Mouse (Mus musculus): ENCODE measurements around the gene Xirp1.

GRCm38 (mm10) chr9:119972582-119972981, 50.8 kb downstream of the Xirp1 start:
- TF ChIP-seq CTCF (IDR thresholded peaks at IDR 0.05; ENCODE audit: extremely low read depth, insufficient read length, insufficient replicate concordance, low read depth, low read length), result no peak
- no peak for TF ChIP-seq POLR2A (IDR thresholded peaks at IDR 0.05; ENCODE audit: low read depth, low read length)
